Comparison of ENCODE assay signal across 8 mouse cellular contexts in genomic region chr10:58254635-58255175, GRCm38 (mm10). TPM values are rescaled to one million over a fixed set of nuclear protein-coding genes. Genes with fewer than 3 reads are reported as not detected.
DNase-seq lines count a peak whose midpoint lies in the region; ATAC-seq and TF ChIP-seq lines count a peak whose summit lies in the region.

No protein-coding gene starts in this region.

- H3K9me3 ChIP-seq in lung, embryonic 14.5 days (ENCODE audit: low read depth, low read length): no peaks in the 10 kb centered on the region
- no peaks in the 10 kb centered on the region for H3K9me3 ChIP-seq in hindbrain, embryonic 12.5 days (replicated peaks)
- 0 out of 2 replicates have a peak, but pooled peaks cover 3% of the 10 kb centered on the region for H3K9me3 ChIP-seq in midbrain, embryonic 10.5 days (replicated peaks)

- H3K36me3 ChIP-seq in lung, embryonic 14.5 days (ENCODE audit: insufficient read depth): peaks cover 13% of the 10 kb centered on the region
- peaks cover 10% of the 10 kb centered on the region for H3K36me3 ChIP-seq in hindbrain, embryonic 12.5 days
- H3K36me3 ChIP-seq in midbrain, embryonic 10.5 days: peaks cover 19% of the 10 kb centered on the region

- peak overlapping the region; percentile 78 for H3K4me3 ChIP-seq in lung, embryonic 14.5 days (ENCODE audit: low read depth, low read length)
- peak overlapping the region; percentile 81 for H3K4me3 ChIP-seq in hindbrain, embryonic 12.5 days
- H3K4me3 ChIP-seq in midbrain, embryonic 10.5 days: peak overlapping the region; percentile 87

- peak overlapping the region; percentile 60 for H3K4me2 ChIP-seq in lung, embryonic 14.5 days
- peak overlapping the region; percentile 60 for H3K4me2 ChIP-seq in hindbrain, embryonic 12.5 days (replicated peaks)

- no peaks in the 10 kb centered on the region for H3K27me3 ChIP-seq in lung, embryonic 14.5 days (ENCODE audit: insufficient read depth, low read length)
- no peaks in the 10 kb centered on the region for H3K27me3 ChIP-seq in hindbrain, embryonic 12.5 days
- no peaks in the 10 kb centered on the region for H3K27me3 ChIP-seq in midbrain, embryonic 10.5 days (ENCODE audit: low read depth, poor library complexity, severe bottlenecking)

- 29% methylated on average over 6 of the region's 6 CpGs for WGBS in lung, embryonic 14.5 days
- WGBS in hindbrain, embryonic 12.5 days: 41% methylated on average over 6 of the region's 6 CpGs
- 40% methylated on average over 6 of the region's 6 CpGs for WGBS in midbrain, embryonic 10.5 days

- H3K27ac ChIP-seq in lung, embryonic 14.5 days (ENCODE audit: low read depth): no peak overlapping the region
- no peak overlapping the region for H3K27ac ChIP-seq in hindbrain, embryonic 12.5 days
- H3K27ac ChIP-seq in midbrain, embryonic 10.5 days (replicated peaks): 0 out of 2 replicates have a peak overlapping the region, but pooled peaks have one; percentile 89

- peak overlapping the region; percentile 82 for H3K9ac ChIP-seq in lung, embryonic 14.5 days
- peak overlapping the region; percentile 84; the same call in 1 of the 2 replicates for H3K9ac ChIP-seq in hindbrain, embryonic 12.5 days

- no peak for ATAC-seq in CD4-positive, CD25-positive, alpha-beta regulatory T cell, adult 4 months
- peak; percentile 13; the same call in 1 of the 2 replicates for ATAC-seq in lung, embryonic 14.5 days (ENCODE audit: insufficient read depth)
- ATAC-seq in hindbrain, embryonic 12.5 days (ENCODE audit: low FRiP score): peak; percentile 33

- no peak for TF ChIP-seq CTCF in lung, embryonic 14.5 days (IDR thresholded peaks at IDR 0.05; ENCODE audit: low read depth)

- DNase-seq in CD4-positive, CD25-positive, alpha-beta regulatory T cell, adult 2 months (ENCODE audit: low read depth, low spot score): peak; percentile 31
- peak; percentile 7 for DNase-seq in lung, embryonic 14.5 days
- DNase-seq in lung, postnatal 36 days: no peak
- no peak for DNase-seq in midbrain, embryonic 10.5 days (ENCODE audit: low spot score)
- DNase-seq in retina, postnatal 1 day: no peak
- no peak for DNase-seq in retina, embryonic 14.5 days (ENCODE audit: low spot score)

- no peaks in the 10 kb centered on the region for H3K4me1 ChIP-seq in lung, embryonic 14.5 days (ENCODE audit: insufficient read depth)
- H3K4me1 ChIP-seq in hindbrain, embryonic 12.5 days: peaks cover 10% of the 10 kb centered on the region
- H3K4me1 ChIP-seq in midbrain, embryonic 10.5 days: peaks cover 14% of the 10 kb centered on the region

RNA-seq across cellular contexts. Expression of gene Gcc2, which starts 0.6 kb away (rescaled TPM):
- polyA plus RNA-seq in CD4-positive, CD25-positive, alpha-beta regulatory T cell, adult 4 months (2017; shearing (Covaris generic)): 10 to 100 TPM; 62.8 to 84.8 TPM
- 69.1 and 89.9 TPM in 2 replicates for polyA plus RNA-seq in lung, embryonic 14.5 days (2014; fragmentation: Nextera tagmentation; extraction: Ambion mirVana)
- 65.1 and 78.8 TPM in 2 replicates for polyA plus RNA-seq in hindbrain, embryonic 12.5 days (2016; fragmentation: Nextera tagmentation; extraction: Ambion mirVana)
- 40.1 and 49.2 TPM in 2 replicates for polyA plus RNA-seq in midbrain, embryonic 10.5 days (2016; fragmentation: Nextera tagmentation; extraction: Ambion mirVana)

RNA-seq across cellular contexts. Expression of gene Gm4981, which starts 18.2 kb away (rescaled TPM):
- not detected for polyA plus RNA-seq in CD4-positive, CD25-positive, alpha-beta regulatory T cell, adult 4 months (2017; shearing (Covaris generic))
- polyA plus RNA-seq in lung, embryonic 14.5 days (2014; fragmentation: Nextera tagmentation; extraction: Ambion mirVana): not detected in 2 replicates
- not detected in 2 replicates for polyA plus RNA-seq in hindbrain, embryonic 12.5 days (2016; fragmentation: Nextera tagmentation; extraction: Ambion mirVana)
- not detected in 2 replicates for polyA plus RNA-seq in midbrain, embryonic 10.5 days (2016; fragmentation: Nextera tagmentation; extraction: Ambion mirVana)

RNA-seq across cellular contexts. Expression of gene Duxf3, which starts 22.2 kb away (rescaled TPM):
- polyA plus RNA-seq in CD4-positive, CD25-positive, alpha-beta regulatory T cell, adult 4 months (2017; shearing (Covaris generic)): under 1 TPM in 1 of 2 experiments, not detected in 1; 0.27 TPM
- not detected in 2 replicates for polyA plus RNA-seq in lung, embryonic 14.5 days (2014; fragmentation: Nextera tagmentation; extraction: Ambion mirVana)
- not detected in 2 replicates for polyA plus RNA-seq in hindbrain, embryonic 12.5 days (2016; fragmentation: Nextera tagmentation; extraction: Ambion mirVana)
- not detected in 2 replicates for polyA plus RNA-seq in midbrain, embryonic 10.5 days (2016; fragmentation: Nextera tagmentation; extraction: Ambion mirVana)

RNA-seq across cellular contexts. Expression of gene AW822073, which starts 30.0 kb away (rescaled TPM):
- polyA plus RNA-seq in CD4-positive, CD25-positive, alpha-beta regulatory T cell, adult 4 months (2017; shearing (Covaris generic)): not detected
- not detected in 2 replicates for polyA plus RNA-seq in lung, embryonic 14.5 days (2014; fragmentation: Nextera tagmentation; extraction: Ambion mirVana)
- polyA plus RNA-seq in hindbrain, embryonic 12.5 days (2016; fragmentation: Nextera tagmentation; extraction: Ambion mirVana): not detected in 2 replicates
- not detected in 2 replicates for polyA plus RNA-seq in midbrain, embryonic 10.5 days (2016; fragmentation: Nextera tagmentation; extraction: Ambion mirVana)

Comparison
In these comparisons a context has a peak if more than half of its experiments do, and no peak if none do; other contexts are left out.
1. DNase-seq: peak in CD4-positive, CD25-positive, alpha-beta regulatory T cell, adult 2 months (single experiment) and lung, embryonic 14.5 days (single experiment); none in lung, postnatal 36 days (single experiment), midbrain, embryonic 10.5 days (single experiment), retina, postnatal 1 day (single experiment) and retina, embryonic 14.5 days (single experiment).
2. Peak in every context shown above with its lines, with median percentiles within 50 percentile points of each other: H3K4me3 ChIP-seq.